Mouse (Mus musculus) adrenal gland, postnatal 36 days (tissue): ENCODE results near the gene Maml3. TPM values are rescaled to one million over a fixed set of nuclear protein-coding genes. Genes with fewer than 3 reads are reported as not detected.
A peak's percentile ranks its signal among the peaks of the same experiment; 100 is the strongest.

ENCODE experiments used
- DNase-seq, 2 experiments: peaks; one replicate each; pipeline ENCODE4 v3.0.0; 2021; ENCODE audit warnings: mixed read lengths in 1 of 2
- long read RNA-seq, 2 experiments: library from polyadenylated mRNA; stranded (forward); transcript quantifications; one replicate each; pipeline ENCODE4 v2.0.0; 2021; ENCODE audit warnings: borderline sequencing depth in 2 of 2
- total RNA-seq, 2 experiments: library from RNA; stranded (reverse); gene quantifications; 2 replicates each; pipeline ENCODE4 v1.2.3; 2021

Maml3 gene
- total RNA-seq: 1 to 10 TPM; 7.6 to 9.9 TPM
- long read RNA-seq, experiment 1, partial matches to known transcripts: 0 of 2 reads
- long read RNA-seq, experiment 1, other reads (novel, unspliced or antisense): 2 of 2 reads
- long read RNA-seq, experiment 2, partial matches to known transcripts: 1 of 1 reads
- long read RNA-seq, experiment 2, other reads (novel, unspliced or antisense): 0 of 1 reads

- DNase-seq: peak; percentile 95 to 96
Observed at GRCm38 (mm10) chr3:52104636-52105151, at the start of gene Maml3. TSS of gene Maml3 (minus strand) at chr3:52105076.

- no peak for DNase-seq
Observed at GRCm38 (mm10) chr3:52151155-52151554, 46.3 kb upstream of the Maml3 start.

DNA sequence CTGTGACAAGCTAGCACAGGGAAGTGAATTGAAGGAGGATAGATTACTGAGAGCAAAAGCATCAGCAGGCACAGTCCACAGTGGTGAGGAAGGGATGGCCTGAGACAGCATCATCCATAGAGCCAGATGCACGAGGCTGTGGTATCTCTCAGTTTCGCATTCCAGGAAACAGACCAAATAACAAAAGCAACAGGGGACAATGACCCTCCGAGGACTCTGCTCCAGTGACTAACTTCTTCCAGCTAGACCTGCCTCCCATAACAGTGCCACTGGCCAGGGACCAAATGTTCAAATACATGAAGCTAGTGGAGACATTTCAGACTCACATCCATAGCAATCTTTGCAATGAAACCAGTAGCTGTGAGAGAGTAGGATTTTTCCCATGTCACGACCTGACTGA, 43.4 kb upstream of the Maml3 start:
- DNase-seq: no peak

GRCm38 (mm10) chr3:52144776-52145460, 40.0 kb upstream of the Maml3 start:
- no peak for DNase-seq

GRCm38 (mm10) chr3:52143017-52143416, 38.1 kb upstream of the Maml3 start:
- no peak for DNase-seq

DNA sequence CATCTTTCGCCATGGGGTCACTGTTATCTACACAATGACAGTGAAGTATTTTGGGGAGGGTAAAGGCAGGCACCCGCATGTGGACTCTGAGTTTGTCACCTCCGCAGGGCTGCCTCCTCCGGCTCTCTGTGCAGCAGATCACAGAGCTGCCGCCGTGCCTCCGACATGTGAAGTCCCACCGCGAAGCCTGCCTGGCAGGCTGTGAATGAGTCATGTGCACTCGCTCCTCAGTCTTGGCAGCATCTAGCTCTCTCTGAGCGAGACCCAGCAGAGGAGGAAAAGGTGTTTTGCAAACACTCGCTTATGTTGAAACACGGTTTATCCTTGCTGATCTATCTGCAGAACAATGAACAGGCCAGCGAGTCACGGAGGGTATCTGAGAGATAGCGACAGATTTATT, 35.3 kb upstream of the Maml3 start:
- DNase-seq: peak; percentile 72 to 73

- no peak for DNase-seq
Observed at GRCm38 (mm10) chr3:52125421-52125820, 20.5 kb upstream of the Maml3 start.

DNA sequence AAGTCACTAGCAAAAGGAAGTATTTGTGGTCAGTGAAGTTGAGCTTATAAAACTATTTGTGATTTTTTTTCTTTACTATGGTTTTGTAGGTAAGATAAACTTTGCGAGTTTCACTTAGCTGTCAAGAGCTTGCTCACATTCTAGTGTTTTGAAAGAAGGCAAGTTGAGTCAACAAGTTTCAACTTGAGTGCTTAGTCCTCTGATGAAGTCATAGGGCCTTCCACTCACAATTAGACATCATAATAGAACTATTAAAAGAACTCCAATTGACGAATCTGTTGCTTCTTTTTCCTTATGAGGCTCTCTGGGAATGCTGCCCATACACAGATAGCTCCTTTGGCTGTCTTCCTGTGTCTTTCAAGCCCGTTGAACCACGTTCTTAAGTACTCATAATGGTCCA, 16.0 kb upstream of the Maml3 start:
- DNase-seq: no peak

DNA sequence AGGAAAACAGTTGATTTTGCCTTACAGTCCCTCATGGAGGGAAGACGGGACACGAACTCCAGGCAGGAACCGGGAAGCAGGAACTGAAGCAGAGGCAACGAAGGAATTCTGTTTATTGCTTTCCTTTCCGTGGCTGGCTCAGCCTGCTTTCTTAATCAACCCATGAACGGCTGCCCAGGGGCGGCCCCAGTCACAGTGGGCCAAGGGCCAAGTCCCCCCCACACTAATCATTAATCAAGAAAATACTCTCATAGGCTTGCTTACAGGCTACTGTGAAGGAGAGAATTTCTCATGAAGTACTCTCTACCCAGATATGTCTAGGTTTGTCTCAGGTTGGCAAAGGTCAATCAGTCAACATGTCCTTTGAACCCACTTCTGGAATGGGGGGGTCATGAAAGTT, 14.3 kb upstream of the Maml3 start:
- DNase-seq: no peak

GRCm38 (mm10) chr3:52115421-52115820, 10.5 kb upstream of the Maml3 start:
- DNase-seq: no peak

- no peak for DNase-seq
Observed at GRCm38 (mm10) chr3:52108027-52108426, 3.2 kb upstream of the Maml3 start.

- DNase-seq: no peak
Observed at GRCm38 (mm10) chr3:52105156-52105555, 280 bp upstream of the Maml3 start.

DNA sequence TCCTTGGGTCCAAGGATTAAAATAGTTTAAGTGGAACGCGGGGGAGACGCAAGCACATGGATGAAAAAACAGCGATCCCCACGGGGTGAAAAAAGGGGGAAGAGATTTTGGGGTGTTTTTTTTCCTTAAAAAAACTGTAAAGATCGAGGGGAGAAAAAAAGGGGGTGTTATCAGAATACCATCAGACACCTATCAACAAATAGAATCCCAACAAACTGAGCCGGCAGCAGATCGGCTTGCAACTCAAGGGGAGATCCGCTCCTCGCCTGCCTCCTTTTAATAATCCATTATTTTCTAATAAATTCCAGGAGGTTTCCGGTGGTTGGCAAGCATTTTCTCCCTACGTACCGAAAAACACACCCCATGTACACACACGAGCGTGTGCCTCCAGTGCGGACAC, 668 bp downstream of the Maml3 start:
- DNase-seq: no peak

- DNase-seq: peak; percentile 76 to 79
Observed at GRCm38 (mm10) chr3:52103531-52104181, 1.2 kb downstream of the Maml3 start.

DNA sequence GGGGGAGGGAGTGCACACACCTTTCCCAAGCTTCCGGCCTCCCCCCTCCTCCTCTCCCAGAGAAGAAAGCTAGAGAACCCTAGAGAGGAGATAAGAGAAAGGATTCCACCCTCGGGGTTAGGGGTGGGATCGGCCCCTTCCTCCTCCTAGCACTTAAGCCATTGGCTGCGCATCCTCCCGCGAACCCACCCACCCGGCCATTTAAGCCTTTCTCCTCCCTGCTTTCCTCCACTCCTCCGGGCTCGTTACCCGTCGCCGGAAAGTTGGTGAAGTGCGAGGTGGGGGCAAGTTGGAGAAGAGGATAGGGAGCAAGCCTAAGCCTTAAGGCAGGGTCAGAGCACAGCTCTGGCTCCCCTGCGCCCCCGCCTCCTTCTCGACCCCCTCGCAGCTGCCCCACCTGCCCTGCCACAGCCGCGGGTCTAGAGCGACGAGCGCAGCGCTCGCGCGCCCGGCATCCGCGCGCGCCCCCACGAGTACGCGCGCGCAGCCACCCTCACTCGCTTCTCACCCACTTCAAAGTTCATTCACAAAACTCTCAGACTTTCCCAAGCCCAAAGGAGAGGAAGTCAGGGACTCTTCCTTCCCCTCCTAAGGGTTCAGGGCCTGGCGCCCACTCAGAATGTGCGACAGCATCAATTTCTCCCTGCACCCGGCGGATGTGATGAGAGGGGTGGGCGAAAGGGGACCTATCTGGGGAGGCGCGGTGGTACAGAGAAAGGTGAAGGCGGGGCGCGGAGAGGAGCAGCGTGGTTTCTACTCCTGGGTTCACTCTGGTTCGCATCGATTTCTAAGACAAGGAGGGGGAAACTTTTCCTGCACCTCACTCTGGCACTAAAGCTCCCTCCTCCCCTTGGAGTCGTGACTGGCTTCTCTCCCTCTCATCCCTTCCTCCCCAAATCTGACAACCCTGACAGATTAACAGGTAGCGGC, 2.0 kb downstream of the Maml3 start:
- peak; percentile 80 to 86 for DNase-seq

GRCm38 (mm10) chr3:52101977-52102600, 2.8 kb downstream of the Maml3 start:
- peak; percentile 95 to 98 for DNase-seq

DNA sequence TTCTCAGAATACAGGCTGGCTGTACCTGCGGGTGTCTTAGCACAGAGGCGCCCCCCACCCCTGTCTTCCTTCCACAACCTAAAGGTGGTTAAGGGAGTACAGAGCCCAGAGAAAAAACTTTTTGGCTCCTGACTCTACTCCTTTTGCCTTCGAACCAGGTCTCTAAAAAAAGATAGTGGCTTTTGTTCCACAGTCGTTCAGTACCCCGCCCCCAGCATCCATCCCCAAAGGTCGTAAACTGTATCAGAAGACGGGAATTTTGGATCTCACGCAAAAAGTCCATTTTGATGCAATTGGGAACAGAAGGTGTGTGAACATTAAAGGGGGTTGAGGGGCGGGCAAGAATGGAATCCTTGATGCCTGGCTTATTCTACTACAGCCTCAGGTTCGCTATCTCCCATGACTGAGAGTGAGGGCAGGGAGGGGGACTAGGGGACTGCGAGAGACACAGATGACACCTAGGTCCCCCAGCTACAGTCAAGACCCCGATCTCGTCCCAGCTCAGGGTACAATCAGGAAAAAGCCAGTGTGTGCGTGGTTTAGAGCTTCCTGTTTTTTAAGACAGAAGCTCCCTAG, 3.4 kb downstream of the Maml3 start:
- peak; percentile 17 to 32 for DNase-seq

GRCm38 (mm10) chr3:52100926-52101325, 4.0 kb downstream of the Maml3 start:
- no peak for DNase-seq

- DNase-seq: no peak
Observed at GRCm38 (mm10) chr3:52100306-52100705, 4.6 kb downstream of the Maml3 start.

GRCm38 (mm10) chr3:52099286-52099685, 5.6 kb downstream of the Maml3 start:
- DNase-seq: no peak

GRCm38 (mm10) chr3:52091261-52091797, 13.5 kb downstream of the Maml3 start:
- no peak for DNase-seq
